In the genomic region with DNA sequence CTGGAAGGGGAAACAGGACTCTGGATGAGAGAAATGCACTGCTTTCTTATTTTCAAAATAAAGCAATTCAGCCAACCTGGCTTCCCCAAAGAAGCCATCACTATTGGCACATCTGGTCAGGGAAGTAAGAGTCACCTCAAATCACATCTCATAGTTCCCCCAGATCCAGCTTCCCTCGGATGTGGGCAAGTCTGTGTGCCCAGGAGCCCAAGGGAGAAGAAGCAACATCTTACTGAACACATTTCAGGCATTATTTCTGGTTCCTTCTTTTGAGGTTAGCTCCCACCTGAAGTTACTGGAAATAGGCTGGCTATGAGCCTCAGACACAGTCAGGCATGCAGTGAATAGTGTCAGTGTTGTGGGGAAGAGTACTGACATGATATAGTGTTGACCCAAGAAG, we compare ENCODE assay signal across 20 mouse cellular contexts.
"Had no signal": no experiment of that assay in that cellular context is flagged by ENCODE, and none has a peak within 500 bp of the region (broad histone marks: within the 10 kb centered on the region; RNA-seq: fewer than 3 reads in every experiment).

No protein-coding gene starts in this region.

- H3K9ac ChIP-seq: liver, embryonic 14.5 days; lung, embryonic 15.5 days; midbrain, embryonic 13.5 days; midbrain, embryonic 15.5 days; neural tube, embryonic 12.5 days had no signal

- DNase-seq: lung, adult 2 months; lung, postnatal 14 days; lung, postnatal 36 days; retina, postnatal 1 day; right cerebral cortex, adult 18-20 months; right cerebral cortex, postnatal 25 days; right cerebral cortex, postnatal 4 days; spleen, adult 18-20 months; thymus, adult 18-20 months; thymus, postnatal 25 days; thymus, postnatal 4 days had no signal

- ATAC-seq: lung, postnatal 0 days; midbrain, embryonic 13.5 days; midbrain, embryonic 15.5 days had no signal

- H3K4me1 ChIP-seq: midbrain, embryonic 13.5 days; midbrain, embryonic 15.5 days; neural tube, embryonic 12.5 days had no signal

- H3K27me3 ChIP-seq: lung, embryonic 15.5 days; midbrain, embryonic 13.5 days; midbrain, embryonic 15.5 days; neural tube, embryonic 12.5 days had no signal

- H3K4me3 ChIP-seq: lung, embryonic 15.5 days; megakaryocyte, embryonic 14.5 days; midbrain, embryonic 13.5 days; midbrain, embryonic 15.5 days; neural tube, embryonic 12.5 days had no signal

- H3K4me2 ChIP-seq: lung, embryonic 15.5 days; midbrain, embryonic 11.5 days; midbrain, embryonic 13.5 days; midbrain, embryonic 15.5 days; neural tube, embryonic 12.5 days had no signal

- H3K36me3 ChIP-seq: lung, embryonic 15.5 days; midbrain, embryonic 13.5 days; midbrain, embryonic 15.5 days; neural tube, embryonic 12.5 days had no signal

- H3K27ac ChIP-seq: liver, embryonic 14.5 days; lung, embryonic 15.5 days; macrophage; midbrain, embryonic 13.5 days; midbrain, embryonic 15.5 days; neural tube, embryonic 12.5 days had no signal

- H3K9me3 ChIP-seq: lung, embryonic 15.5 days; midbrain, embryonic 13.5 days; midbrain, embryonic 15.5 days; neural tube, embryonic 12.5 days had no signal
